Mouse (Mus musculus): ENCODE data around the gene Ubac2.

Ubac2 gene

DNA sequence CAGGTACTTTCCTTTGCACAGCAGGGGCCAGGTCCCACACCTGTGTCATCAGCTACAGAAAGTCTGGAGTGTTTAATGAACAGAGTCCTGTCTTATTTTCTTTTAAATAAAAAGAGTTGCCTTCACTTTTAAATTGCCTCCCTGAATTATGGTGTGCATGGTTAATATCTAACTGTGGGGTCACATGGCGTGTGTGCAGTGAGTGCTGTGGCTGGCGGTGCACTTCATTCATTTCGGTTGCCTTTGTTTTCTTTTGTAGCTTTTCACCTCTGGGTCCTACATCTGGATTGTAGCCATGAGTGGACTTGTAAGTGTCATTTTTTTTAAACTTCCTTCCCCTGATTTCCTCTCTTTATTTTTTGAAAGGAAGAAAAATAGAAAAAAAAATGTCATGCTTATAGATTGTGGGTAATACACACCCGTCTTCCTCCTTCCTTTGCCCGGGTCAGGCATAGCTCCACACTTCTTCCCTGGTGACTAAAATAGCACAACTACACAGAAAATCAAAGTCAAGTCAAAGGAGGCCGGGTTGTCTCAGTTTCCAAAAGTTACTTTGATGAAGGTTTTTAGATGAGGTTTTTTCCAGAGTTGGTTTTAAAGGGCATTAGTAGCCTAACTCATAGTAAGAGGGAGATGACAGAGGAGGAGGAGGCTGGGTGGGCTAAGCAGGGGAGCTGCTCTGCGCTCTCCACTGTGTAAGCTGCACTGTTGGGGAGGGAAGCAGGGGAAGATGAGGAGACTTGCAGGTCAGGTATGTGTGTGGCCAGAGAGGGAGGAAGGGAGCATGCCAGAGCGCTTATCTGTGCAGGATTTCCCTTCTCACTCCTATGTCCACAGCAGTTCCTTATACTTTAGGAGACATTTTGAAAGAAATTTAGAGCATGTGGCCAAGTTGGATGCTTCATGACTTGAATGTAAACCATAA is 104.9 kb downstream of the Ubac2 start:
- no peak for DNase-seq

DNA sequence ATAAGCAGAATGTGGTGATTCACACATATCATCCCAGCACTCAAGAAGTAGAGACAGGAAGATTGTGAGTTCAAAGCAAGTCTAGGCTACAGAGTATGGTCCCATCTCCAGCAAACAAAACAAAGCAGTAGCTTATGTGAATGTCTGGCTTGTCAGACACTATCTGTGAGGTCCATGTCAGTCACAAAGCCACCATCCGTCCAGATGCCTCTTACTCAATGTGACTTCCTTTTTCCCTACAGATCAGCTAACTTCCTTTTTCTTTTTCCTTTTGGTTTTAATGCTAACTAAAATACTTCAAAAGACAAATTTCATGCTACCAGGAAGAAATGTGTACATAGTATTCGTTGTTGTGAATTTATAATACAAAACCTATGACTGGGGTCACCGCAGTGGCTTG is 107.1 kb downstream of the Ubac2 start:
- no peak for DNase-seq

DNA sequence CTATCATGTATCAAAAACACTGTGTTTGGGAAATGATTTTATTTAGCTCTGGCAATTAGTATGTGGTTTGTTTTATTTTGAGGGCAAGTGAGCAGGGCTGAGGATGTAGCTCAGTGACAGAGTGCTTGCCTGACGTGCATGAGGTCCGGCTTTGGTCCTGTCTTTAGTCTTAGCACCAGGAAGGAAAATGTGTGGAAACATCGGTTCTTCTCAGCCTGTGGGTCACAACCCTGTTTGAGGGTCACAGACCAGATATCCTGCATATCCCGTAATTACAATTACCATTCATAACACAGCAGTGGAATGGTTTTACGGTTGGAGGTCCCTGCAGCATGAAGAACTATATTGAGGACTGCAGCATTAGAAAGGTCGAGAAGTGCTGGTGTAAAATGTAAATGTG is 107.6 kb downstream of the Ubac2 start:
- no peak for DNase-seq

DNA sequence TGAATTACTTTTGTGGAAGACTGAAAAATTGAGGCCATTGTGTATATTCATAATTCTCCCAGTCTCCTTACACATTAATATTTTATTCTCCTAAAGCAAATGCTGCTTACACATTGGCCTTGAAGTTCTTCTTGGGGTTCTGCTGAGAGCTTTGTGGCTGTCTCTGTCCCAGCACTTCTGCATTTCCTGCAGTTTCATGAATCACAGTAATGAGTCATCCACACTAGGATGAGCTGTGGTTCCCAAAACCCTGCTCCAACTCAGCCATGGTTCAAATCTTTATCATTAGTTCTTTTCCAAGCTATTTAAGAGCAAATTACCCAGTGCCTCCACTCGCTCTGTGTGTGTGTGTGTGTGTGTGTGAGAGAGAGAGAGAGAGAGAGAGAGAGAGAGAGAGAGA is 108.9 kb downstream of the Ubac2 start:
- DNase-seq: no peak

DNA sequence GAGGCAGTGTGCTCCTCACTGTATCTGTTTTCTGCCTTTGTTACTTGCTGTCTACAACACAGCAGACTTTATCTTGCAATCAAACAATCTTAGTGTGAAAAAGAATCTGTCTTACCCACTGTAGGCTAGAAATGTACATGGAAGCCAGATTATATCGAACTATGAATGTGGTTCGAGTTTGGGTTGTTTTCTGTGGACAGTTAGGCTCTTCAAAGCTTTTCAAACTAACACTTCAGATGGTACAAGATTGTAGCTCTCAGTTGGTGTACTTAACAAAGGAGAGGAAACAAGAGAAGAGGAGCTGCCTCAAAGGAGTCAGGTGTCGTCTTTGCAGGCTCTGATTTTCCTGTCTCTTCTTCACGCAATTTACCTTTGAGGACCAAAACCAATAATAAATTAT is 109.3 kb downstream of the Ubac2 start:
- no peak for DNase-seq

DNA sequence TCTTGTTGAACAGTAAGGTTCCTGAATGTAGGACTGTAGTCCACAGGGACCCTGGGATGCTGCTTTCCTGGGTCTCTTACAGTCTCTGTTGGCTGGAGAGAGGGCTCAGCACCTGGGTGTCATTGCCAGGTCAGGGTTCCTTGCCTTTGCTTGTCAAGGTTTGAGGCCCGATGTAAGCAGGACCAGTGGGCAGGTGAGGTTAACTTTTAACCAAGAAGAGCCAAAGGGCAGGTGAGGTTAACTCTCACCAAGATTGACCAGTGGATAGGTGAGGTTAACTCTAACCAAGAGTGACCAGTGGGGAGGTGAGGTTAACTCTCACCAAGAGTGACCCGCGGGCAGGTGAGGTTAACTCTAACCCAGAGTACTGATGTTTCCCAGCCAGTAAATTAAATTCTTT is 110.9 kb downstream of the Ubac2 start:
- DNase-seq: no peak

DNA sequence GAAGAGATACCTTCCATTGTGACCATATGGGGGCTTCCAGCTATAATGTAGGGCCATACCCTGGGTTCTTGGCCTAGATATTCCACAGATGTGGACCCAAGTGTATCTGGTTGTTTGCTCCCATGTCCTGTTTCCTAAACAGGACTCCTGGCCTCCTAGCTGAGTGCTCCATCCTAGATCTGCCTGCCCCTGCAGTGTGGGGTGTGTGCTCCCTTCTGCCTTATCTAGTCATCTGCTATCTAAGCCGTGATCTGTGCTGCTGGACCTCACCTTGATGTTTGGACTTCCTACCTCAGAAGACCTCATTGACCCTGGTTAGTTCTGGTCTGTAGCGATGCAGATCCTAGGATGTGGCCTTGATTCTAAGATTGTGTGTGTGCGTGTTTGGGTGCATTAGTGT is 111.4 kb downstream of the Ubac2 start:
- no peak for DNase-seq

DNA sequence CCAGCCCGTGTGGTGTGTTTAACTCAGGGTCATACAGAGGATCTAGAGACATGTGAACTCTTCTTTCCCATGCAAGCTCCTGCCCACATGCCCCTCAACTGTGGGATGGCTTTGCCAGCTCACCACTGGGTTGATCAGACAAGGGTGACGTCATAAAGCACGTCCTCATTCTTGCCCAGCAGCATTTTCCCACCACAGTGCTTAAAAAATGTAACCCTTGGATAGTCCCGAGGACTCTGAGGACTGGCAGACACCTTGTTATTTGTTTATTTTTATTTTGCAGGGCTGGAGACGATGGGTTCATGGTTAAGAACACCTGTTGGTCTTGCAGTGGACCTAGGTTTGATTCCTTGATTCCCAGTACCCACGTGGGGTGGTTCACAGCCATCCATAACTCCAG is 112.5 kb downstream of the Ubac2 start:
- no peak for DNase-seq

DNA sequence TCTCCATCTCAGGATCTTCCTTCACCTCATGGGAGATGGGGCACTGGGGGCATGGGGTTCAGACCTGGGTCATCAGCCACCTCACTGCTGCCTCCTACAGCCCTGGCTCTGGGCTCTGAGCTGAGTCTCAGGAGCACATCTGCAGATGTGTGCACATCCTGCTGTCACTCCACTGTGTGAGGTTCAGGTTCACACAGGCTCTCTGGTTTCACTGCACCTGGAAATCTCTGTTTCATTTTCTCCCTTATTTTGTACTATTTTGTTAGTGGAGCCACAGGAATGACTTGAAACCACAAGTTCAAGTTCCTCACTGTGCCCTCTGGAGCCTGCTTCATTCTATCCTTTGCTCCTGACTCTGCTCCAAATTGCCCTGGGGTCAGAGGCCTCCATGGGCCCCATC is 113.5 kb downstream of the Ubac2 start:
- no peak for DNase-seq

DNA sequence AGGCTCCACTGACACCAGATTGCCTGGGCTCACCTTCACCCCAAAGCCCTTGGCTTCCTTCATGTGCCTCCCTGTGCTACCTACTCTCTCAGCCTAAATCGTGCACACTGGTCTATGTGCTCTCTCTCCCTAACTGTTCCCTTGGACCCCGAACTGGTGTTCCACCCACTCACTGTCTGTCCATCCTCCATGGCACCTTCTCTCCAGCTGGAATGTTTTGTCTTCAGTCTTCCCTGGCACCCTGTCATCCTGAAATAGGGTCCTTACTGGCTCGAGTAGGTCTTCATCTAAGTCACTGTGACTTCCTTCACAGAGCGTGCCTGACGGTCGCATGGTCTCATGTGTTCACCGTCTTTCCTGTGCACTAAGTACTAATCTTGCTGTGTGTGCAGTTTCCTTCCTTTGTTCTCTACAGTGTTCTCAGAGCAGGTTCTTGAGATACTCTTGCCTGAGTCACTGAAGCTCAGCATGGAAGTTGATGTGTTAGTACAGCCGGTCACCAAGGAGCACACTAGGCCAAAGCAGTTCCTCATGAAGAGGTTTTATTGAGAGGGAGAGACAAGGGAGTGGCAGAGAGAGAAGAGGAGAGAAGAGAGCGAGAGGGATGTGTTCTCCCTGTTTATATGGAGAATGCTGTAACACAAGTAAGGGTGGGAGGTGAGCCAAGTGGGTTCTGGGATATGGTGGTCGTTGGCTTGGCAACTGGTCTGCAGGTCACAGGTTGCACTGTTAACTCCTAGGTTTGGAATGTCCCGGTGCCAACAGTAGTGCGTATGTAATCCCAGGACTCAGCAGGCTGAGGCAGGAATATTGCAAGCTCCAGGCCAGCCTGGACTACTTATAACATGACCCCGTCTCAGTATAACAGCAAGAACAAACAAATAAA is 114.2 kb downstream of the Ubac2 start:
- no peak for DNase-seq

DNA sequence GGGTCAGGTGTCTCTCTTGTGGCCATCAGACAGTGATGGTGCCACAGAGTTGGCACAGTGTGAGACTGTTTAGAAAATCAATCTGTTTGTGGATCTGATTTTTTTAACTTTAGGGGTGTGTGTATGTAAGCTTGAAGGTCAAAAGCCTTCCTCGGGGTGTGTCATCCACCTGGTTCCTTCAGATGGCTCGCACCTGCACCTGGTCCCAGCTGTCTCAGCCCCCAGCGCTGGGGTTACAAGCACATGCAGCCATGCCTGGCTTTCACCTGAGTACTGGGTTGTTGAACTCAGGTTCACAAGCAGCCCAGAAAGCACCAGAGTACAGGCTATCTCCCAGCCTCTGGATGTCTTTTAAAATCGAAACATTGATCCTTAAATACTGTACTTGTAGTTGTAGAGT is 115.2 kb downstream of the Ubac2 start:
- no peak for DNase-seq

DNA sequence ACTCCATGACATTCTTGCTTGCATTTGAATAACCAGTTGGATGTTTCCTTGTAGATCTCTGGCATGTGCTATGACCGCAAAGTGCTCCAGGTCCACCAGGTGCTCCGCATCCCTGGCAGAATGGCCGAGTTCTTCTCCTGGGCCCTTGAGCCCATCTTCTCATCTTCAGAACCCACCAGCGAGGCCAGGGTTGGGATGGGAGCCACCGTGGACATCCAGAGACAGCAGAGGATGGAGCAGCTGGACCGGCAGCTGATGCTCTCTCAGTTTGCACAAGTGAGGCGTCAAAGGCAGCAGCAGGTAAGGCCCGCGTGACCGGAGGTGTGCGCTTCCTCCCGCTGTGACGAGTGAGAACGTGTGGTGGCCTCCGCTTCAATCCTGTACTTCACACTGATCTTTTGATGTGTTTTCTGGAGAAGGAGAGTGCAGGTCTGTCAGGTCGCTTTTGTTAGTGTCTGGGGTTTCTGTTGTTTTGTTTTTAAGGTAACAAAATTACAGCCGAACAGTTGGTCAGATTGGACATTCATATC is 115.8 kb downstream of the Ubac2 start:
- DNase-seq: no peak

DNA sequence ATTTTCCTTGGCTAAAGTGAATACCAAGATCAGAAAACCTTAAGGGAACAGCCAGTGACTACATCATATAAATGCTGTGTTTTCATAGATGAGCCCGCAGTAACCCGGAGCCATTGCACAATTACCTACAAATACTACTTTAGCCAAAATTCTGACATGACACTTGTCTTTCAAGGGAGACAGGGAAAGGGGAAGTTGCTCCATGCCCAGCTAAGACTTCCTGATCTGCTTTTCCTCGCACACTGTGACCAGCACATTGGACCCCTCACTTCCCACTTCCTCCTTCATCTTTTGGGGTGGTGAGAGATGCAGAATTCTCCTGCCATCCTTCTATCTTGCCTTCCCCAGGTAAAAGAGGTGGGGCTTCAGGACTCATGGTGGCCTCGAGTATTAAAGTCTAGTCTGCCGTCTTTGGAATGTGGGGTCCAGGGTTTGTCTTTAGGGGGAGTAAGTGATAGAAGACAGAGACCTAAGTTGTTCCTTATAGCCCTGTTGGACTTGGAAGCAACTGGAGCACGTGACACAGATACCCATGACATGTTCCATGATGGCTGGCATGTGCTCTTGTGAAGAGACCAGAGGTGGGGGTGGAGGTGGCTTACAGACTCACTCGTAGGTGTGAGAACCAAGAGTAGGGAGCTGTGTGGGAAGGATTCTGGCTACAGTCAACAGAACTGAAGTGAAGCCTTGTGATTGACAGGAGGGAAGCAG is 116.6 kb downstream of the Ubac2 start:
- no peak for DNase-seq

DNA sequence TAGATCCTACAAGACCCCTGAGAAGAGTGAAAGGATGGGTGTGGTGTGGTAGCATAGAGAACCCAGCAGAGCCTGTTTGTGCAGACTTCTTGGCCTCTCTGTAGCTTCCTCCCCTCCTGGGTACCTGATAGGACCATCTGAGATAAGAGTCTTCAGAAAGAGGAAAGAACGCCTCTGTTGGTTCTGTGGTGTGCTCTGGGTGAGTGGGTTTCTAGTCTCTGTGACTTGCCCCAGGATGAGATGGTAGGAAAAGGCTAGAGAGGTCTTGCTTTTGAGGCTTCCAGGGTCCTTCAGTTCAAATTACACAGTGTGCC is 117.1 kb downstream of the Ubac2 start:
- DNase-seq: no peak

DNA sequence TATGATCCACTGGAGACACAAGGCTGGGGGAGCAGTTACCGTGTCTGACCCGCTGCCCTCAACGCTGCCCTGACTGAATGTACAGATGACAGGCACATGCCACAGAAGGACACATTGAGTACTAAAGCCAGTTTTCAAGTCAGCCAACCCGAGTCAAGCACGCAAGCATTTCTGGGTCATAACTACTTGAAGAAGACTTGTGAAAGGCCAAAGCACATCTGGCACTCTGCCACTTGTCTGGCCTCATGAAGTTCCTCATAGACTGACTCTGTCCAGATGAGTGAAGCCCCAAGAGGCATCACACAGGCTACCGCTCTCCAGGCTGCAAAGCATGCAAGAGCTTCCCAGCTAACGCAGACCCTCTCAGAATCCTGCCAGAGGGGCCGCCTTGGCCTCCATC is 118.4 kb downstream of the Ubac2 start:
- DNase-seq: peak; percentile 46 to 65

DNA sequence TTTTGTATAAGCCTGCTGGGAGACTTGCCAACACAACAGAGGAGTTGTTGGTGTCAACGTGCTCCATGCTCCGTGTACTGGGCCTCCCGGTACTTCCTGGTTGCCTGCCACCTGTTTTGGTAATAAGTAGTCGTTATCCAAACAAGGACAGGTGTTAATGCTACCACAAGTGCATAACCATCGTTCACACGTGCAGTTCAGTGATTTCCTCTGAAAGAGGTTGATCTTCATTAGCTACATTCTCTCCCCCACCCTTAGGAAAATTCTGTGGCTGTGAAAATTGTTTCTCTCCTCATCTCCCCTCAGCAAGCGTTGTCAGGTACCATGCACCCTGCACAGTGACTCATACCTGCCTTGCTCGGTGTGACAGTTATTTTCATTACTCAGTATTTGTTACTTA is 121.0 kb downstream of the Ubac2 start:
- DNase-seq: no peak

DNA sequence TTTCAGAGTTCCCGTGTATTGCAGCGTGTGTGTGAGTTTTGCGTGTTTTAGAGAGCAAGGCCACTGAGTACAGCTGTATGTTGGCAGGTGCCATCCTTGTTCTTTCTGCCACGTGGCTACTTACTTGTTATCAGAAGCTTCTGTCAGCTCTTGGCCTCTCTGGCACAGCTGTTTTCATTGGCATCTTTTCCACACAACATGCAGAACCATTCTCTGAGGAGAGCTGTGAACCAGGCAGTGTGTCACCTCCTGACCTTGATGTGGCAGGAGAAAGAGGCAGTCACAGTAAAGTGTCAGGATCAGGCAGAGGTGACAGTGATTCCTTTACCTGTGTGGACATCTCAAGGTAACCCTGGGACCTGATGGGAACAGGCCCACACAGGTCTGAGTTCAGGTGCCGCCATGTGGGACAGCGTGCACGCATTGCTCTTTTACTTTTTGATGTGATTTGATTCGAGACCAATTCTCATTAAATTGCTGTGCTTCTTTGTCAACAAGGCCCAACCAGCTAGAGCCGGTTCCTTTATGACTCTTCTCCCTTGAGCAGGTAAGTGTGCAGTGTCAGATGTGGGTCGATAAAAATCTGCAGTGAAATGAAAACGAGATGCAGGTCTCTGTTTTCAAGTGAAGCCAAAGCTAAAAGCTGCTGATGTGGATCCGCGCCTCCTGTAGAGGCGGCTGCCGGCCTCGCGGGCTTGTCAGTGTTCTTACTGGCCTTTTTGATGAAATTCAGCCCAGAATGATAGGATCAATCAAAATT is 122.1 kb downstream of the Ubac2 start:
- no peak for DNase-seq

DNA sequence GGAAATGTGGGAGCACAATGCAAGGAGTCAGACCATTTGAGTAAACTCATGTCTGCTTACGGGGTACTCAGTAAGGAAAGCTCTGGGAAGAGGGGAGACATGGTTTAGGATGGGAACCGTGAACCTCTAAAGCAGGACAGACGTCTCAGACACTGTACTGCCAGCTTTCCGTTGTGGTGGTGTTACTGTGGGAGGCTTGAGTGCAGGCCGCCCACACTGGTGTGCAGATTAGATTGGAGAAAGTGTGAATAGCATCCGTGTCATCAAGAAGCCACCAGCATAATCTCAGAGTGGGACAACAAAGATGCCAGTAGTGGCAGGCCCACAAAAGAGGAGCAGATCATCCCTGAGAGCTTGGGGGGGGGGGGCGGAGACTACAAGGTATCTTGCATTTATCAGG is 123.8 kb downstream of the Ubac2 start:
- DNase-seq: no peak

DNA sequence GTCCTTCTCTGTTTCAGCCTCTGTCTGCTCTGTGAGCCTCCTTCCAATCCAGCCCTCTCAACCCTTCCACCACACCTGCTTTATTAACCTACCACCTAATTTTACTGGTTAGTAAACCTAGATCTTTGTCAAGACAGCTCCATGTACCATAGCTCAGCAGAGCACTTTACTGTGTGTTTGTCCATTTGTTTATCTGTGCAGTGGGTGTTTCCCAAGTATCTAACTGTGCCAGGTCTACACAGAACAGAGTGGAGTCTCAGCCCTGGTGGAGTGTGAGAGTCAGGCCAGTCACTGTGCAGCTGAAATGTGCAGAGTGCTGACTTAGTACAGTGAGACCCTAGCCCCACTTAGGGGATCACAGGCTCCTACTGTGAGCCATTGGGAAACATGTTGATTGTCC is 125.4 kb downstream of the Ubac2 start:
- no peak for DNase-seq

DNA sequence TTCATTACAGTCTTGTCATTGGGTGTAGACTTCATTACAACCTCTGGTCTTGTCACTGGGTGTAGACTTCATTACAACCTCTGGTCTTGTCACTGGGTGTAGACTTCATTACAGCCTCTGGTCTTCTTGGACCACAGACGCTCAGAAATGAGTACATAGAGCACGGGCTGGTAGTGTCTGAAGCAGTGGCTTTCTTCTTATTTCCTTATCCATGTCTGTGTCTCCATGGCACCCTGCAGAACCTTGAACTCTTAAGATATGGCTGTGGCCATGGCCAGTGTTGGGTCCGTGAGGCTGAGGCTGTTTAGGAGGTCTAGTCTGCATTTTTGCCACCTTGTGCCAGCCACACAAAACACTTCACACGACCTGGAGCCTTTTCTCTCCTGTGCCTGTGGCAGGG is 129.8 kb downstream of the Ubac2 start:
- no peak for DNase-seq

DNA sequence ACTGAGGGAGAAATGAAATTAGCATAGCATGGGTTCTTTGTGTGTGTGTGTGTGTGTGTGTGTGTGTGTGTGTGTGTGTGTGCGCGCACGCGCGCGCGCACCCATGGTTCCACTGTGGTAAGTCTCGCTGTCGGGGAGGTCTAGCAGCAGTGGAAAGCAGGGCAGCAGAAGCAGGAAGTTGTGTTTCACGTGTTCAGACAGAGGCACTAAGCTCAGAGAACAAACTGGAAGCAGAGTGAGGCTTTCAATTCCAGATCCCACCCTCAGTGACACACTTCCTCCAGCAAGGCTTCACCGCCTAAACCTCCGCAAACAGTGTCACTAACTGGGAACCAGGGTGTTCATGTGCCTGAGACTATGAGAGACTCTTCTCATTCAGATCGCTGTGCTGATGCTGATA is 131.1 kb downstream of the Ubac2 start:
- DNase-seq: peak; percentile 60 to 71

DNA sequence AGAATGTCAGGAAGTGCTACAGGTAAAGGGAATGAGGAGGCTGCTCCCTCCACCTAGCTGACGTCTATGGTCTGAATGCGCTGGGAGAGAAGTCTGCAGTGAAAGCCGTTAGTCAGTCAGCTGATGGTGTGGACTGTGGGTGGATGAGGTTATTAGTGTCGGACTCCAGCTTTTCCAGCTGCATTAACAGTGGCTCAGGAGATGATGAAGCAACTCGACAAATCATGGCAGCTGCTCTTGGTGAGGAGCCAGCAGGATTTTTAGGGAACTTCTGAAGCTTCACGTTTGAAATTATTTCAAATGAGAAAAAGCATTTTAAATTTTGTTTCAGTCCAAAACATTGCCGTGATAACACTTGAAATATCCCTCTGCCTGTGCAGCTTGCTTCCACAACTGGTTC is 131.9 kb downstream of the Ubac2 start:
- no peak for DNase-seq

DNA sequence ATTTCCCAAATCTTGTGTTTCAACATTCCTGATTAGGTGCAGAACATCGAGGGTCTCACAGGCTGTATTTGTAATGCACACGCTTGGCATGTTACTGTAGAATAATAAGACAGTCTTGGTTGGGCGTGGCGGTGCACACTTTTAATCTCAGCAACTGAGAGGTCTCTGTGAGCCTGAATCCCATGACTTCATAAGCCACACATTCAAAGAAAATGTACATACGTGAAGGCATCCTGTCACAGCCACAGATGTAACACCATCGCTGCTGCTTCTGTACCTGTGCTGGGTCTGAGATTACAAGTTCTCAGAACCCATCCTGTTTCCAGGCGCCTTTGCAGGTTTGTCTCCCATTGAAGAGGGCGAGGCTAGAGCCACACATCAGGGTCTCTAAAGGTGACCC is 133.3 kb downstream of the Ubac2 start:
- no peak for DNase-seq

Measured in spleen, adult 18-20 months (tissue).